Mouse (Mus musculus) left cerebral cortex, adult 2 months (tissue): ENCODE measurements around the gene Aurkc. TPM values are rescaled to one million over a fixed set of nuclear protein-coding genes. Genes with fewer than 3 reads are reported as not detected.
"Not testable (repeated sequence)": the region's sequence is repeated elsewhere in the genome, so short reads cannot be mapped to it uniquely, and the experiment has no call there.

Source experiments
- DNase-seq, 2 experiments: peaks; one replicate each; pipeline ENCODE4 v3.0.0; 2021 to 2022; ENCODE audit warnings: low spot score in 2 of 2, mixed read lengths in 1 of 2; ENCODE audit errors: extremely low spot score in 1 of 2
- H3K27ac ChIP-seq: fragments of 200-600 bp; 2 replicates; pipeline ENCODE4 v1.8.1; 2022
- H3K4me3 ChIP-seq: fragments of 200-600 bp; 2 replicates; pipeline ENCODE4 v1.8.1; 2022
- CTCF ChIP-seq: fragments of 200-600 bp; IDR thresholded peaks from 2 replicates; pipeline ENCODE4 v1.8.1; 2022; ENCODE audit warnings: antibody characterized with exemption, mild to moderate bottlenecking, moderate library complexity
- intact Hi-C: fragments of 180-260 bp; cut with DNase I; formaldehyde crosslinking; loops from one replicate; pipeline ENCODE4 v1.15.1; 2025
- long read RNA-seq, 2 experiments: library from polyadenylated mRNA; stranded (forward); transcript quantifications; one replicate each; pipeline ENCODE4 v2.0.0; 2021; ENCODE audit warnings: borderline mapping rate in 2 of 2
- total RNA-seq, 2 experiments: library from RNA; stranded (reverse); gene quantifications; 2 replicates each; pipeline ENCODE4 v1.2.3; 2021

Gene Aurkc
- total RNA-seq: under 1 TPM in 1 of 2 experiments, not detected in 1; 0.65 TPM
- long read RNA-seq, experiment 1: 0 reads
- long read RNA-seq, experiment 2: 0 reads

DNA sequence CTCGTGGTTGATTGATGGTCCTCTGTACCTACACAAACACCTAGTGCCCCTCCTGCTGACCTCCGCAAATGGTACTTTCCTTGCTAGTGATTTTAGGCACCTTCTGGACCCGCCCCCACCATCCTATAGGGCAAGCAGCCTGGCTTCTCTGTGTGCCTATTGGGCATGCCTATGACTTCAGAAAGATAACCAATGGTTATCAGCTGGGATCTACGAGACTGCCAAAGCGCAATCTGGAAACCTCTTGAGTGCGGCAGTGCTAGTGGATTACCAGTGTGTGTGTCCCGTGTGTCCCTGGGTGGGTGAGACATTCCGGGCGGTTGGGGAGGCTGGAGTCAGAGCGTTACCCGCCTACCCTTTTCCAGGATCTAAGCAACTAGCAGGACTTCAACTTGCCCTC lies at the start of gene Aurkc:
Gene Aurkc, plus strand, starts transcription at position 50 of the 400 bp plus-strand sequence.
- intact Hi-C loops, H3K4me3 ChIP-seq, H3K27ac ChIP-seq, DNase-seq: not testable (repeated sequence)

- not testable (repeated sequence) for H3K4me3 ChIP-seq, DNase-seq, H3K27ac ChIP-seq
- intact Hi-C loops: loop anchor here (10.0 kb wide), 2 partner anchors 177 to 227 kb away; partner anchors contain the start of genes Zfp418 and Zfp954
These were observed 47.0 kb upstream of the Aurkc start for GRCm38 (mm10) chr7:6948061-6948460.

DNA sequence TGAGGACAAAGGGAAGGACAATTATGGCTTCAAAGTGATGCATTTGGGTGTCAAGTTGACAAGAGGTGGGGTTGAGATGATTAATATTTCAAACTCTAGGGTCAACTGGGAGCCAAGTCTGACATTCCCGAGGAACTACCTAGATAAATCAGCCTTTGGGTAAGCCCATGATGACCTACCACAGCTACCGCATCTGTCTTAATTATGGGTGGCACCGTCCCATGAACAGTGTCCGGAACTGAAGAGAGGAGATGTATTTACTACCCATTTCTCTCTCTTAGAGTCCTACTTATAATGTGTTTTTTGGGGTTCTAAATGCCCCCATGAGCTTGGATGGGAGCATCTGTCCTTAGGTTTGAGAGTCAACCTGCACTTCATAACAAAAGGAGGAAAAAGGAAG lies 38.5 kb upstream of the Aurkc start:
- no peak overlapping the region for H3K27ac ChIP-seq
- intact Hi-C loops: no loop called here
- DNase-seq: no peak
- H3K4me3 ChIP-seq: no peak overlapping the region
- no peak for TF ChIP-seq CTCF

DNA sequence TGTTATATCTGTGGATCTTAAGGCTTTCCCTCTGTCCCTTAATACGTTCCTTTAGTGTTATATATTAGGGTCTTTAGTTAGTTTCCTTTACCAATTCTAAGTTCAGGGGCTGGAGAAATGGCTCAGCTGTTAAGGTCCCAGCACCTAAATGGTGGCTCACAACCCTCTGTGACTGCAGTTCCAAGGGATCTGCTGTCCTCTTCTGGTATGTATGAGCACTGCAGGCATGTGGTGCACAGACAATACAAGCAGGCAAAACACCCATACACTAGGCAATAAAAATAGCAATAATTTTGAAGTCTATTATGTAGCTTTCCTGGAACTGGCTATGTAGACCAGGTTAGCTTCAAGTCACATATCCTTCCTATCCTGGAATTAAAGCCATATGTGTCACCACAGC lies 36.5 kb upstream of the Aurkc start:
- no peak; the same call in 1 of the 2 replicates for TF ChIP-seq CTCF
- intact Hi-C loops: no loop called here
- no peak for DNase-seq
- H3K4me3 ChIP-seq: no peak overlapping the region
- no peak overlapping the region for H3K27ac ChIP-seq

DNA sequence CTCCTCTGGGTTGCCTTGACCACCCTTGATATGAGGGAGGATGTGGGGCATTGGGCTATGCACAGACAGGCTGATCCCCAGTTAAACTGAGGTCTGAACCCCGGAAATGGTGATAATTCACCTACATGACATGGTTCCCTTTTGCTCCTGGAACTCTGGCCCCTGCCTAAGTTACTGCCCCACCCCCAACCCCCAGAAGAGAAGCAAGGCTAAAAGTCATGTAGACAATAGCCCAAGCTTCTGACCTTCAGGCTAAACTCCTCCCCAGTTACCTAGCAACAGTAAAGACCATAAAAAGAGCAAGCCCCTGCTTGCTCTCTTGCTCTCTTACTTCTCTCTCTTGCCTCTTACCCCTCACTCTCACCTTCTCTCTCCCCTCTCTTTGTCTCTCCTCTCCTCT lies 21.5 kb upstream of the Aurkc start:
- H3K27ac ChIP-seq: no peak overlapping the region
- H3K4me3 ChIP-seq: no peak overlapping the region
- DNase-seq: no peak
- no peak for TF ChIP-seq CTCF
- intact Hi-C loops: no loop called here

- Histone ChIP-seq H3K27ac (no peak overlapping the region), H3K4me3 (no peak overlapping the region)
- intact Hi-C loops: no loop called here
- no peak for TF ChIP-seq CTCF
- no peak for DNase-seq
These were observed 18.2 kb upstream of the Aurkc start for GRCm38 (mm10) chr7:6976890-6977289.

GRCm38 (mm10) chr7:6998914-6999313 lies 3.8 kb downstream of the Aurkc start:
- intact Hi-C loops, H3K4me3 ChIP-seq, DNase-seq, H3K27ac ChIP-seq: not testable (repeated sequence)

DNA sequence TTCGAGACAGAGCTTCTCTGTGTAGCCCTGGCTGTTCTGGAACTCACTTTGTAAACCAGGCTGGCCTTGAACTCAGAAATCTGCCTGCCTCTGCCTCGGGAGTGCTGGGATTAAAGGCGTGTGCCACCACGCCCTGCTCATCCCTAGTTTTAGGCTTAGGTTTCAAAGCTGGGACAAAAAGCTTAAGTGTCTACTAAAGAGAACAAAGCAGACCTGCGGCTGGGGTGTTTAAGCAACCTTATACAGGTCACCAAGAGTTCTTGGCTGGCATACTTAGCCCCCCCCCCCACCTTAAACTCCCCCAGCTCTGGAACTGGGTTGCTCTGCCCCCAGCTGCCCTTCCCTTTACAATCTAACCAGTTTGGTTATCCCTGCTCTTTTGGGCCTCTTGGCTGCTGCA lies 10.3 kb downstream of the Aurkc start:
- intact Hi-C loops, DNase-seq, H3K4me3 ChIP-seq, H3K27ac ChIP-seq: not testable (repeated sequence)

- Histone ChIP-seq H3K4me3 (no peak overlapping the region), H3K27ac (no peak overlapping the region)
- TF ChIP-seq CTCF: no peak
- intact Hi-C loops: no loop called here
- no peak for DNase-seq
These were observed 32.3 kb downstream of the Aurkc start for GRCm38 (mm10) chr7:7027445-7027844.

DNA sequence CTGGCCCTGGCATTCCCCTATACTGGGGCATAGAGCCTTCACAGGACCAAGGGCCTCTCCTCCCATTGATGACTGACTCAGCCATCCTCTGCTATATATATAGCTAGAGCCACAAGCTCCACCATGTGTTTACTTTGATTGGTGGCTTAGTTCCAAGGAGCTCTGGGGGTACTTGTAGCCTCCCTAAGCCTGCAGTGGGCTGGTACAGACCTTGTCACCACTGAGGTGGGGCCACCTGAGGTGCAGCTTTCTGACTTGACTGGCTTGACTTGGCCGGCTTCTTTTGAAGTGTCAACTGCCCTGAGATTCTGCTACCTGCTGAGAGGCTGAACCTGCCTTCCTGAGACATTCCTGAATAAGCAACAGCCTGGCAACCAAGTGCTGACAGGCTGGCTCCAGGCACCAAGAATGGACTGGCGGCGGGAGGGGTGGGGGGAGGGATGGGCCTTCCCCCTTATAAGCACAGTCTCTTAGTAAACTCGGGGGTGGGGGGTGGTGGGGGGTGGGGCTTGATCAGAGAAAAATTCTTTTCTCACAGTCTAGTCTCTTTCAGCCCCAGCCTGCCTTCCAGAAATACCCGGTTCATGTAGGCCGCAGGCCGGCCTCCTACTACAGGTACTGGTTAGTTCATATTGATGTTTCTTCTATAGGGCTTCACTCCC lies 54.7 kb downstream of the Aurkc start:
- H3K27ac ChIP-seq, DNase-seq, H3K4me3 ChIP-seq, intact Hi-C loops: not testable (repeated sequence)

Other genes starting within 250 kb of the Aurkc start
- gene Zfp954, start 126.2 kb downstream of the Aurkc start, total RNA-seq: 10 to 100 TPM; 14.7 to 15.5 TPM
- 1 to 10 TPM; 2.3 to 2.5 TPM for gene Zfp773, start 141.5 kb downstream of the Aurkc start, total RNA-seq
- gene Zfp418, start 176.0 kb downstream of the Aurkc start, total RNA-seq: 1 to 10 TPM; 7.4 to 8.3 TPM
- gene Zfp772, start 214.7 kb downstream of the Aurkc start, total RNA-seq: 1 to 10 TPM; 8.4 to 9.0 TPM